Mouse (Mus musculus): ENCODE measurements around the gene Slc9a6. TPM values are rescaled to one million over a fixed set of nuclear protein-coding genes. Genes with fewer than 3 reads are reported as not detected.

The Slc9a6 gene
- polyA plus RNA-seq, 1 experiment = 15.4 TPM

- H3K4me1 ChIP-seq (ENCODE audit: control insufficient read depth, insufficient read depth, insufficient read length, low read length) = no peaks in the 10 kb centered on the region
- no peak overlapping the region for H3K27ac ChIP-seq (replicated peaks; ENCODE audit: low read depth, low read length)
- no peak overlapping the region for H3K4me3 ChIP-seq (ENCODE audit: insufficient read depth, low read depth, low read length)
Observed at GRCm38 (mm10) chrX:56692554-56692953, 83.0 kb downstream of the Slc9a6 start.

GRCm38 (mm10) chrX:56694539-56694938 is 85.0 kb downstream of the Slc9a6 start:
- Histone ChIP-seq H3K27ac (replicated peaks; ENCODE audit: low read depth, low read length) (no peak overlapping the region), H3K4me1 (ENCODE audit: control insufficient read depth, insufficient read depth, insufficient read length, low read length) (no peaks in the 10 kb centered on the region), H3K4me3 (ENCODE audit: insufficient read depth, low read depth, low read length) (no peak overlapping the region)

GRCm38 (mm10) chrX:56697199-56697780 is 87.7 kb downstream of the Slc9a6 start:
- Histone ChIP-seq H3K4me1 (ENCODE audit: control insufficient read depth, insufficient read depth, insufficient read length, low read length) (no peaks in the 10 kb centered on the region), H3K27ac (replicated peaks; ENCODE audit: low read depth, low read length) (no peak overlapping the region), H3K4me3 (ENCODE audit: insufficient read depth, low read depth, low read length) (no peak overlapping the region)

GRCm38 (mm10) chrX:56697886-56698285 is 88.3 kb downstream of the Slc9a6 start:
- Histone ChIP-seq H3K4me1 (ENCODE audit: control insufficient read depth, insufficient read depth, insufficient read length, low read length) (no peaks in the 10 kb centered on the region), H3K4me3 (ENCODE audit: insufficient read depth, low read depth, low read length) (no peak overlapping the region), H3K27ac (replicated peaks; ENCODE audit: low read depth, low read length) (no peak overlapping the region)

GRCm38 (mm10) chrX:56701261-56701660 is 91.7 kb downstream of the Slc9a6 start:
- Histone ChIP-seq H3K4me1 (ENCODE audit: control insufficient read depth, insufficient read depth, insufficient read length, low read length) (no peaks in the 10 kb centered on the region), H3K4me3 (ENCODE audit: insufficient read depth, low read depth, low read length) (no peak overlapping the region)

GRCm38 (mm10) chrX:56703965-56704562 is 94.5 kb downstream of the Slc9a6 start:
- no peak overlapping the region for H3K27ac ChIP-seq (replicated peaks; ENCODE audit: low read depth, low read length)

More at GRCm38 (mm10) chrX:56701261-56701660, 91.7 kb downstream of the Slc9a6 start:
- H3K27ac ChIP-seq (replicated peaks; ENCODE audit: low read depth, low read length) = no peak overlapping the region

GRCm38 (mm10) chrX:56708592-56709370 is 99.2 kb downstream of the Slc9a6 start:
- Histone ChIP-seq H3K4me1 (ENCODE audit: control insufficient read depth, insufficient read depth, insufficient read length, low read length) (no peaks in the 10 kb centered on the region), H3K27ac (replicated peaks; ENCODE audit: low read depth, low read length) (no peak overlapping the region), H3K4me3 (ENCODE audit: insufficient read depth, low read depth, low read length) (no peak overlapping the region)

More at GRCm38 (mm10) chrX:56703965-56704562, 94.5 kb downstream of the Slc9a6 start:
- Histone ChIP-seq H3K4me1 (ENCODE audit: control insufficient read depth, insufficient read depth, insufficient read length, low read length) (no peaks in the 10 kb centered on the region), H3K4me3 (ENCODE audit: insufficient read depth, low read depth, low read length) (no peak overlapping the region)

- Histone ChIP-seq H3K4me3 (ENCODE audit: insufficient read depth, low read depth, low read length) (no peak overlapping the region), H3K4me1 (ENCODE audit: control insufficient read depth, insufficient read depth, insufficient read length, low read length) (no peaks in the 10 kb centered on the region), H3K27ac (replicated peaks; ENCODE audit: low read depth, low read length) (no peak overlapping the region)
Observed at GRCm38 (mm10) chrX:56710522-56710921, 101.0 kb downstream of the Slc9a6 start.

- Histone ChIP-seq H3K27ac (replicated peaks; ENCODE audit: low read depth, low read length) (no peak overlapping the region), H3K4me3 (ENCODE audit: insufficient read depth, low read depth, low read length) (no peak overlapping the region), H3K4me1 (ENCODE audit: control insufficient read depth, insufficient read depth, insufficient read length, low read length) (no peaks in the 10 kb centered on the region)
Observed at GRCm38 (mm10) chrX:56712666-56713065, 103.1 kb downstream of the Slc9a6 start.

Other genes with a start within 250 kb of the Slc9a6 start
- 0.46 TPM in 1 of 2 replicates, not detected in the other for gene Smim10l2a, start 235.2 kb upstream of the Slc9a6 start, polyA plus RNA-seq (2012; ENCODE audit: insufficient read depth, insufficient read length, missing spikeins)
- 7.8 TPM in 1 of 2 replicates, not detected in the other for gene Gm2174, start 161.8 kb upstream of the Slc9a6 start, polyA plus RNA-seq (2012; ENCODE audit: insufficient read depth, insufficient read length, missing spikeins)
- gene Ints6l, start 154.9 kb upstream of the Slc9a6 start, polyA plus RNA-seq (2012; ENCODE audit: insufficient read depth, insufficient read length, missing spikeins) = 4.1 and 7.3 TPM in 2 replicates
- not detected in 2 replicates for gene Gm10477, start 85.0 kb upstream of the Slc9a6 start, polyA plus RNA-seq (2012; ENCODE audit: insufficient read depth, insufficient read length, missing spikeins)
- not detected in 2 replicates for gene Gm648, start 60.2 kb upstream of the Slc9a6 start, polyA plus RNA-seq (2012; ENCODE audit: insufficient read depth, insufficient read length, missing spikeins)
- gene Mmgt1, start 11.7 kb upstream of the Slc9a6 start, polyA plus RNA-seq (2012; ENCODE audit: insufficient read depth, insufficient read length, missing spikeins) = 40.7 and 48.3 TPM in 2 replicates
- gene Fhl1, start 122.0 kb downstream of the Slc9a6 start, polyA plus RNA-seq (2012; ENCODE audit: insufficient read depth, insufficient read length, missing spikeins) = 160 and 164 TPM in 2 replicates
- 1.4 and 2.1 TPM in 2 replicates for gene Map7d3, start 212.6 kb downstream of the Slc9a6 start, polyA plus RNA-seq (2012; ENCODE audit: insufficient read depth, insufficient read length, missing spikeins)

All from brown adipose tissue, adult 24 weeks (tissue).